Mouse (Mus musculus): Measurements from ENCODE around the gene Paqr9. TPM values are rescaled to one million over a fixed set of nuclear protein-coding genes. Genes with fewer than 3 reads are reported as not detected.

Gene Paqr9
- polyA plus RNA-seq, 1 experiment from 2014 or later, result 2.8 TPM

DNA sequence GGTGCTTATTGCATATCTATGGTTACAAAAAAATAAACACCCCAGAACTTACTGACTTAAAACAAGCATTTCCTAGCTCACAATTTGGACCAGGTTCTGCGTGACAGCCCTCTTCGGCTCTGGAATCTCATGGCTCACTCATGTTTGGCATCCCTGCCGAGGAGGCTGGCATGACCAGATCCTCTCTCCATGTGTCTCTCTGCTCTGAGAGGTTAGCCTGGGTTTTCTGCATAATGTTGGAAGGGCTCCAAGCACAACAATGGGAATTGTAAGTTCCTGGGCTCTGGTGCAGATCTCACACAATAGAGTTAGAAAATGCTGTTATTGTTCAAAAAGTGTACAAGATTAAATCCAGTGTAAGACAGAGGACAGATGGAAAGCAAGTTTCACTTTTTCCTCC, 28.3 kb upstream of the Paqr9 start:
- Histone ChIP-seq H3K4me2 (ENCODE audit: low read length) (no peak overlapping the region), H3K4me1 (replicated peaks; ENCODE audit: insufficient read depth, low read length) (no peaks in the 10 kb centered on the region), H3K9ac (ENCODE audit: low read depth, low read length) (no peak overlapping the region), H3K36me3 (ENCODE audit: insufficient read depth, low read length) (no peaks in the 10 kb centered on the region), H3K4me3 (replicated peaks; ENCODE audit: low read depth, low read length) (no peak overlapping the region), H3K27ac (no peak overlapping the region), H3K9me3 (replicated peaks; ENCODE audit: low read length) (no peaks in the 10 kb centered on the region), H3K27me3 (ENCODE audit: insufficient read depth, low read length) (no peaks in the 10 kb centered on the region)
- no peak for TF ChIP-seq CTCF (IDR thresholded peaks at IDR 0.05; ENCODE audit: low read depth)
- 74% methylated on average over 3 of the region's 3 CpGs for WGBS
- no peak for DNase-seq (ENCODE audit: low spot score)
- no peak for ATAC-seq (replicated peaks; ENCODE audit: low FRiP score, low read depth)

DNA sequence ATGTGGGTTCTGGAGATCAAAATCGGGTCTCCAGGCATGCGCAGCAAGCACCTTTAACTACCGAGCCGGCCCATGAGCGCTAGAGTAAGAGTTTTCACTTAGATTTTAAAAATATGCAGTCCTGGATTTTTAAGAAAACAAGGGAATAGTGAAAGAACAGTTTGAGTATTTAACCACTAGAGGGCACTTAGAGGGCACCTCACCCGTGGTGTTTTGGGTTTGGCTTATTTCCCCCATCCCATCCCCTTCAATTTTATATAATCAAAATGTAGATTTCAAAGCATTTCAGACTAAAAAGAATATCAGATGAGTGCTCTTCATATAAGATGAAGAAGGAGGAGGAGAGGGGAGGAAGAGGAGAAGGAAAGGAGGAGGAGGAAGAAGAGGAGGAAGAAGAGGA, 25.6 kb upstream of the Paqr9 start:
- Histone ChIP-seq H3K36me3 (ENCODE audit: insufficient read depth, low read length) (no peaks in the 10 kb centered on the region), H3K4me1 (replicated peaks; ENCODE audit: insufficient read depth, low read length) (no peaks in the 10 kb centered on the region), H3K4me2 (ENCODE audit: low read length) (no peak overlapping the region), H3K4me3 (replicated peaks; ENCODE audit: low read depth, low read length) (no peak overlapping the region), H3K27ac (no peak overlapping the region), H3K9ac (ENCODE audit: low read depth, low read length) (no peak overlapping the region), H3K9me3 (replicated peaks; ENCODE audit: low read length) (no peaks in the 10 kb centered on the region), H3K27me3 (ENCODE audit: insufficient read depth, low read length) (no peaks in the 10 kb centered on the region)
- TF ChIP-seq CTCF (IDR thresholded peaks at IDR 0.05; ENCODE audit: low read depth), result peak; percentile 68
- 33% methylated on average over 6 of the region's 6 CpGs for WGBS
- ATAC-seq (replicated peaks; ENCODE audit: low FRiP score, low read depth), result no peak
- DNase-seq (ENCODE audit: low spot score), result peak; percentile 69

DNA sequence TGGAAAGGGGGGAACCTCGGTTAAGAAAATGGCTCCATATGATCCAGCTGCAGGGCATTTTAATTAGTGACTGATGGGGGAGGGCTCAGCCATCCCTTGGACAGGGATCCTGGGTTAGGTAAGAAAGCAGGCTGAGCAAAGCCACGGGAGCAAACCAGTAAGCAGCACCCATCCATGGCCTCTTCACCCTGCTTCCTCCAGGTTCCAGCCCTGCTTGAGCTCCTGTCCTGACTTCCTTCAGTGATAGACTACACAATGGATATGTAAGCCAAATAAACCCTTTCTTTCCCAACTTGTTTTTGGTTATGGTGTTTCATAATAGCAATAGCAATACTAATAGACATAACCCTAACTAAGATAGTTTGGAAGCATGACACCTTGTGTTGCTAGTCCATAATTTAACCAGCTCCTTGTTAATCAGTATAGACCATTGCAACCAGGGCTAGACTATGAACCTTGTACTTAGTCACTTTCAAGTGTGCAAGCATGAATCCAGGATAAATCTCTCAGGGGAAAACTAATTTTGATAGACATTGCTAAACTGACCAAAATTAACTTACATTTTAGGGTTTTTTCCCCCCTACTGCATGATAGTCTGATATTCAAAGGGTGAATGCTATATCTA, 20.2 kb upstream of the Paqr9 start:
- DNase-seq (ENCODE audit: low spot score), result no peak
- 57% methylated on average over 2 of the region's 2 CpGs for WGBS
- peak; percentile 68; the same call in 1 of the 2 replicates for ATAC-seq (replicated peaks; ENCODE audit: low FRiP score, low read depth)

DNA sequence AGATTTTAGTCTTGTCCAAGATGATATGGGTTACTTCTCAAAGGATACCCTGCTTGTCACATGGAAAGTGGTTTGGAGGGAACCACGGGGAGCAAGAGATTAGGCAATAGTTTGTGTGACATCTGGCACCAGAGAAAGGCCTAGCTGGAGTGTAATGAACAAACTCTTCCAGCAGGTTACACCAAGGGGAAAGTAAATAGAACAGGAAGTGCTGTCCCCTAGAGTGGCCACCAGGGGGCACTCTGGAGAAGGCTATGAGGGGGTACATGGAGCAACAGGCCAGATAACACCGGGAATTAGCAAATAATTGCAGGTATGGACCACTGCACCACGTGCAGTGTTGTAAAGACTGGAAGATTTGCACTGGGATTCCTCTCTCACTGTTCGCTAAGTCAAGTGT, 19.0 kb upstream of the Paqr9 start:
- peak; percentile 61 for ATAC-seq (replicated peaks; ENCODE audit: low FRiP score, low read depth)
- Histone ChIP-seq H3K36me3 (ENCODE audit: insufficient read depth, low read length) (no peaks in the 10 kb centered on the region), H3K27ac (no peak overlapping the region), H3K9me3 (replicated peaks; ENCODE audit: low read length) (no peaks in the 10 kb centered on the region), H3K4me3 (replicated peaks; ENCODE audit: low read depth, low read length) (no peak overlapping the region), H3K9ac (ENCODE audit: low read depth, low read length) (no peak overlapping the region), H3K4me2 (ENCODE audit: low read length) (no peak overlapping the region), H3K27me3 (ENCODE audit: insufficient read depth, low read length) (no peaks in the 10 kb centered on the region), H3K4me1 (replicated peaks; ENCODE audit: insufficient read depth, low read length) (no peaks in the 10 kb centered on the region)
- WGBS, result 53% methylated on average over 4 of the region's 4 CpGs
- peak; percentile 57 for DNase-seq (ENCODE audit: low spot score)
- TF ChIP-seq CTCF (IDR thresholded peaks at IDR 0.05; ENCODE audit: low read depth), result peak; percentile 73

More for the DNA sequence above, 20.2 kb upstream of the Paqr9 start:
- no peak overlapping the region for H3K27ac ChIP-seq
- H3K36me3 ChIP-seq (ENCODE audit: insufficient read depth, low read length), result no peaks in the 10 kb centered on the region
- no peaks in the 10 kb centered on the region for H3K4me1 ChIP-seq (replicated peaks; ENCODE audit: insufficient read depth, low read length)
- H3K9ac ChIP-seq (ENCODE audit: low read depth, low read length), result no peak overlapping the region
- no peak overlapping the region for H3K4me2 ChIP-seq (ENCODE audit: low read length)
- TF ChIP-seq CTCF (IDR thresholded peaks at IDR 0.05; ENCODE audit: low read depth), result no peak
- no peaks in the 10 kb centered on the region for H3K9me3 ChIP-seq (replicated peaks; ENCODE audit: low read length)
- no peak overlapping the region for H3K4me3 ChIP-seq (replicated peaks; ENCODE audit: low read depth, low read length)
- H3K27me3 ChIP-seq (ENCODE audit: insufficient read depth, low read length), result no peaks in the 10 kb centered on the region

DNA sequence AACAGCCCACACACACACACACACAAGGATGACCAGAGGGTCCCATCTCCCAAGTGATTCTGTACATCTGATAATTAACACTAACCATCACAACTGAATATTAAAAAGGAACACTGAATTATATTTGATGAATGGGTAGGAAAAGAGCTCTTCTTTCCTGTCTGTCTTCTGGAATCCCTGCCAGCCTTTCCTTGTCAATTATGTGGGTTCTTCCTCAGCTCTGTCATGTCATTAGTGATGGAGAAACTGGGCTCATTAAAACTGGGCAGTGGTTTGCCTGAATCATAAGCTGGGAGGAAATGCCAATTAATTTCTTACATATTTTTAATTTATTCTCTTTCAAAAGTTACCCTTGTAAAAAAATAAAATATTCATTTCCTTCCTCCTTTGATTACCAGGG, 18.2 kb upstream of the Paqr9 start:
- no peak for TF ChIP-seq CTCF (IDR thresholded peaks at IDR 0.05; ENCODE audit: low read depth)
- Histone ChIP-seq H3K9ac (ENCODE audit: low read depth, low read length) (no peak overlapping the region), H3K4me1 (replicated peaks; ENCODE audit: insufficient read depth, low read length) (no peaks in the 10 kb centered on the region), H3K4me3 (replicated peaks; ENCODE audit: low read depth, low read length) (no peak overlapping the region), H3K4me2 (ENCODE audit: low read length) (no peak overlapping the region), H3K9me3 (replicated peaks; ENCODE audit: low read length) (no peaks in the 10 kb centered on the region), H3K36me3 (ENCODE audit: insufficient read depth, low read length) (no peaks in the 10 kb centered on the region), H3K27ac (no peak overlapping the region), H3K27me3 (ENCODE audit: insufficient read depth, low read length) (no peaks in the 10 kb centered on the region)
- ATAC-seq (replicated peaks; ENCODE audit: low FRiP score, low read depth) (no peak), DNase-seq (ENCODE audit: low spot score) (no peak)

DNA sequence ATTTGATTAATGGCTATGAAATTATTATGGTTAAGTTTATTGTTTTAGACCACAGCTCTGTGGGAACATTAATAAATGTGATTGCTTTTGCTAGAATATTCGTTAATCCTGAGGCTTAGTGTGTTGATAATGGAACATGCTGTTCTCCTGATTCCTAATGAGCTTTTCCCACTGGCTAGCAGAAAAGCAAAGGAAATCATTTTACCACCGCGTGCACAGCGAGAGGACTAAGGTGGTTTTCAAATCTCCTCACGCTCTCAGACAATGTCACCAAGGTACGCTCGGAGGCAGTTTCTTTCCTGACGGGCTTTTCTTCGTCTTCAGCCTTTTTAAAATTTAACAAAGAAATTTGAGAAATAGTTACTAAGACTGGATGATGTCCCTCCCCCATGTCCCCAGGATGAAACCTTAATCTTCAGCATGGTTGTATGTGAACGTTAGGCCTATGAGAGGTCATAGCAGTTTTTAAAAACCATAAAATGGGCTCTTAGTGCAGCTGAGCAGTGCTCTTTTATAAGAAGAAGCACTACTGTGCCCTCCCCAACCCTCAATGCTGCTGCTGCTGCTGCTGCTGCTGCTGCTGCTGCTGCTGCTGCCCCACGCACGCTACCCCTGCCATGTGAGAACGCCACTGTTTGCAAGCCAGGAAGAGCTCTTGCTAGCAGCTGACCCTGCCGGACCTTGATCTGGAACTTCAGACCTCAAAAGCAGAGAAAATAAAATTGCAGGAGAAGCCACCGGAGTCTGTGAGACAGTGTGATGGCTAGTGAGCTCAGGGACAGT, 17.6 kb upstream of the Paqr9 start:
- Histone ChIP-seq H3K4me2 (ENCODE audit: low read length) (no peak overlapping the region), H3K4me3 (replicated peaks; ENCODE audit: low read depth, low read length) (no peak overlapping the region), H3K9ac (ENCODE audit: low read depth, low read length) (no peak overlapping the region), H3K36me3 (ENCODE audit: insufficient read depth, low read length) (no peaks in the 10 kb centered on the region), H3K27me3 (ENCODE audit: insufficient read depth, low read length) (no peaks in the 10 kb centered on the region), H3K27ac (no peak overlapping the region), H3K9me3 (replicated peaks; ENCODE audit: low read length) (no peaks in the 10 kb centered on the region), H3K4me1 (replicated peaks; ENCODE audit: insufficient read depth, low read length) (no peaks in the 10 kb centered on the region)
- 60% methylated on average over 15 of the region's 15 CpGs for WGBS
- ATAC-seq (replicated peaks; ENCODE audit: low FRiP score, low read depth) (no peak), DNase-seq (ENCODE audit: low spot score) (no peak)
- TF ChIP-seq CTCF (IDR thresholded peaks at IDR 0.05; ENCODE audit: low read depth), result no peak
